Mouse (Mus musculus) midbrain, embryonic 12.5 days (tissue): ENCODE results near the gene 1700011L22Rik. TPM values are rescaled to one million over a fixed set of nuclear protein-coding genes. Genes with fewer than 3 reads are reported as not detected.

Experiments used
- ATAC-seq: fragments of 200-750 bp; cut with Nextera tagmentation; 2 replicates; pipeline ENCODE4 v1.8.0; 2017; ENCODE audit warnings: low read depth, moderate TSS enrichment, moderate library complexity; ENCODE audit not compliant: low FRiP score
- H3K27ac ChIP-seq: fragments of 300-500 bp; sonication (generic); replicated peaks from 2 replicates; pipeline ENCODE4 v1.5.1; 2016; ENCODE audit warnings: mild to moderate bottlenecking
- H3K27me3 ChIP-seq: fragments of 300-500 bp; sonication (generic); 2 replicates; pipeline ENCODE4 v1.6.1; 2016; ENCODE audit warnings: mild to moderate bottlenecking
- H3K36me3 ChIP-seq: fragments of 300-500 bp; sonication (generic); 2 replicates; pipeline ENCODE4 v1.6.1; 2016
- H3K4me1 ChIP-seq: fragments of 300-500 bp; sonication (generic); 2 replicates; pipeline ENCODE4 v1.6.1; 2016
- H3K4me2 ChIP-seq: fragments of 300-500 bp; sonication (generic); replicated peaks from 2 replicates; pipeline ENCODE4 v1.6.1; 2016; ENCODE audit warnings: mild to moderate bottlenecking, moderate library complexity
- H3K4me3 ChIP-seq: fragments of 300-500 bp; sonication (generic); 2 replicates; pipeline ENCODE4 v1.5.1; 2016; ENCODE audit warnings: mild to moderate bottlenecking
- H3K9ac ChIP-seq: fragments of 300-500 bp; sonication (generic); replicated peaks from 2 replicates; pipeline ENCODE4 v1.6.1; 2016; ENCODE audit warnings: mild to moderate bottlenecking, moderate library complexity
- H3K9me3 ChIP-seq: fragments of 300-500 bp; sonication (generic); 2 replicates; pipeline ENCODE4 v1.6.1; 2016; ENCODE audit warnings: mild to moderate bottlenecking
- WGBS: fragments of 180-500 bp; shearing (Covaris S2); methylation state at CpG from one replicate; pipeline ENCODE4 v1.1.7; 2016; 5-methylcytosine and 5-hydroxymethylcytosine counted together
- polyA plus RNA-seq: library from polyadenylated mRNA; unstranded; fragments of >200 nt; fragmentation: Nextera tagmentation; extraction: Ambion mirVana; gene quantifications from 2 replicates; pipeline ENCODE4 v1.2.1, GENCODE M21; 2016

Gene 1700011L22Rik
- polyA plus RNA-seq: not detected in 2 replicates

GRCm38 (mm10) chr8:79248470-79248869 is at the start of gene 1700011L22Rik:
TSS of gene 1700011L22Rik (minus strand) at chr8:79248570.
- Histone ChIP-seq H3K27me3 (no peaks in the 10 kb centered on the region), H3K9me3 (no peaks in the 10 kb centered on the region), H3K9ac (no peak within 1 kb of the TSS), H3K36me3 (no peaks in the 10 kb centered on the region), H3K4me1 (no peaks in the 10 kb centered on the region), H3K4me2 (no peak within 1 kb of the TSS), H3K4me3 (no peak within 1 kb of the TSS), H3K27ac (no peak within 1 kb of the TSS)
- WGBS: 93% methylated on average over 6 of the region's 6 CpGs
- no peak for ATAC-seq

DNA sequence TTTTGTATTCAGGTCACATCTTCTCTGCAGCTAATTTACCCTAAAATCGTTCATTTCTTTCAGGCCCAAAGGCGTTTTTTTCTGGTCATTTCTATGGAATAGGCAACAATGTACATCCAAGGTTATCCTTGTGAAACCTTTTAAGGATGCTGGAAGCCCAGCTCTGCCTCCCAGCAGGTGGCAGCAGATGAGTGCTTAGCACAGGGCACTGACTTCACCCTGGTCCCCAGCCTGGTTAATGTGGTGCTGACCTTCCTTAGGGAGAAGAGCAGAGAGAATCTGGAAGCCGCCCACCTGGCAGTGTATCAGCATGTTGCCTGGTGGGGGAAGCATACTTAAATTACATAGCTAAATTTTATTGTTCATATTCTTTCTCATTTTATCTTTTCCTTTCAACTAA is 49.4 kb upstream of the 1700011L22Rik start:
- WGBS: 50% methylated on average over 3 of the region's 3 CpGs

GRCm38 (mm10) chr8:79295276-79296105 is 47.1 kb upstream of the 1700011L22Rik start:
- H3K4me1 ChIP-seq: peaks cover 18% of the 10 kb centered on the region
- no peaks in the 10 kb centered on the region for H3K9me3 ChIP-seq
- no peak for ATAC-seq
- 16% methylated on average over 18 of the region's 18 CpGs for WGBS
- H3K27me3 ChIP-seq: no peaks in the 10 kb centered on the region
- H3K27ac ChIP-seq: peak overlapping the region; percentile 93
- H3K4me2 ChIP-seq: peak overlapping the region; percentile 80
- H3K4me3 ChIP-seq: peak overlapping the region; percentile 71
- peak overlapping the region; percentile 77 for H3K9ac ChIP-seq
- H3K36me3 ChIP-seq: no peaks in the 10 kb centered on the region

More for the DNA sequence above, 49.4 kb upstream of the 1700011L22Rik start:
- no peak overlapping the region for H3K9ac ChIP-seq
- no peak overlapping the region for H3K4me2 ChIP-seq
- no peaks in the 10 kb centered on the region for H3K27me3 ChIP-seq
- H3K27ac ChIP-seq: no peak overlapping the region
- H3K9me3 ChIP-seq: no peaks in the 10 kb centered on the region
- ATAC-seq: no peak
- H3K4me1 ChIP-seq: peaks cover 18% of the 10 kb centered on the region
- no peaks in the 10 kb centered on the region for H3K36me3 ChIP-seq
- H3K4me3 ChIP-seq: no peak overlapping the region

- H3K4me2 ChIP-seq: peak within 1 kb of the TSS; percentile 80
- H3K9ac ChIP-seq: peak within 1 kb of the TSS; percentile 77
- peak within 1 kb of the TSS; percentile 71 for H3K4me3 ChIP-seq
- ATAC-seq: peak; percentile 98
- H3K4me1 ChIP-seq: peaks cover 18% of the 10 kb centered on the region
- 1% methylated on average over 68 of the region's 74 CpGs for WGBS
- peak within 1 kb of the TSS; percentile 93 for H3K27ac ChIP-seq
- H3K27me3 ChIP-seq: no peaks in the 10 kb centered on the region
- no peaks in the 10 kb centered on the region for H3K36me3 ChIP-seq
- H3K9me3 ChIP-seq: no peaks in the 10 kb centered on the region
Measured at GRCm38 (mm10) chr8:79294610-79295275, 46.4 kb upstream of the 1700011L22Rik start, which contains the start of gene Mmaa. TSS of gene Mmaa (minus strand) at chr8:79294937.

DNA sequence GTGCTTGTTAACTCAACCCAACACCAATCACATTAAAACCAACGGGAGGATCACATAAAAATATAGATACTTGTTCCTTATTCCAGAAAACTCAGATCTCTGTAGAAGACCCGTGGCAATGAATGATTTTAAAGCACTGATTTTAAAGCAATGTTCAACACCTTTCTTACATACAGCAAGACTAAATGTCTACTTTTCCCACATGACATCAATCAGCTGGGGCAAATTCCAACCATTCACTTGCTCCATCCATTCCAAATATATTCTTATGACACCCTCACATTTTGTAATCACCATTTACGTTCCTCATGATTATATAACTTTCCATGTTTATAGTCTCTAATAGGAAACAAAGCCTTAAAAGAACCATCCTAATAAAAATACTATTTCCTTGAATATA is 45.5 kb upstream of the 1700011L22Rik start:
- no peaks in the 10 kb centered on the region for H3K27me3 ChIP-seq
- WGBS: 77% methylated on average over 3 of the region's 3 CpGs
- H3K9ac ChIP-seq: peak overlapping the region; percentile 52
- H3K9me3 ChIP-seq: no peaks in the 10 kb centered on the region
- ATAC-seq: no peak
- no peaks in the 10 kb centered on the region for H3K36me3 ChIP-seq
- H3K4me2 ChIP-seq: peak overlapping the region; percentile 80
- peak overlapping the region; percentile 71 for H3K4me3 ChIP-seq
- H3K27ac ChIP-seq: no peak overlapping the region
- H3K4me1 ChIP-seq: peaks cover 18% of the 10 kb centered on the region

GRCm38 (mm10) chr8:79292712-79293264 is 44.4 kb upstream of the 1700011L22Rik start:
- ATAC-seq: no peak
- H3K4me1 ChIP-seq: peaks cover 18% of the 10 kb centered on the region
- H3K27ac ChIP-seq: no peak overlapping the region
- H3K4me2 ChIP-seq: peak overlapping the region; percentile 80; the same call in 1 of the 2 replicates
- no peaks in the 10 kb centered on the region for H3K36me3 ChIP-seq
- H3K9ac ChIP-seq: no peak overlapping the region
- 86% methylated on average over 3 of the region's 3 CpGs for WGBS
- H3K4me3 ChIP-seq: no peak overlapping the region
- H3K27me3 ChIP-seq: no peaks in the 10 kb centered on the region
- H3K9me3 ChIP-seq: no peaks in the 10 kb centered on the region

GRCm38 (mm10) chr8:79289592-79289991 is 41.2 kb upstream of the 1700011L22Rik start:
- no peak overlapping the region for H3K4me3 ChIP-seq
- no peaks in the 10 kb centered on the region for H3K36me3 ChIP-seq
- 83% methylated on average over 5 of the region's 5 CpGs for WGBS
- no peak for ATAC-seq
- no peak overlapping the region for H3K27ac ChIP-seq
- H3K4me2 ChIP-seq: no peak overlapping the region
- no peaks in the 10 kb centered on the region for H3K27me3 ChIP-seq
- H3K9ac ChIP-seq: no peak overlapping the region
- H3K4me1 ChIP-seq: peaks cover 10% of the 10 kb centered on the region
- H3K9me3 ChIP-seq: no peaks in the 10 kb centered on the region

GRCm38 (mm10) chr8:79288681-79289080 is 40.3 kb upstream of the 1700011L22Rik start:
- 67% methylated on average over 2 of the region's 2 CpGs for whole genome bisulfite sequencing
- H3K4me2 ChIP-seq: no peak overlapping the region
- ATAC-seq: no peak

GRCm38 (mm10) chr8:79288250-79288649 is 39.9 kb upstream of the 1700011L22Rik start:
- no peaks in the 10 kb centered on the region for H3K36me3 ChIP-seq
- no peaks in the 10 kb centered on the region for H3K9me3 ChIP-seq
- H3K4me3 ChIP-seq: no peak overlapping the region
- 84% methylated on average over 4 of the region's 4 CpGs for WGBS
- H3K9ac ChIP-seq: no peak overlapping the region
- ATAC-seq: no peak
- no peak overlapping the region for H3K4me2 ChIP-seq
- no peak overlapping the region for H3K27ac ChIP-seq
- H3K4me1 ChIP-seq: peaks cover 3% of the 10 kb centered on the region
- H3K27me3 ChIP-seq: no peaks in the 10 kb centered on the region

More at GRCm38 (mm10) chr8:79288681-79289080, 40.3 kb upstream of the 1700011L22Rik start:
- H3K9ac ChIP-seq: no peak overlapping the region
- no peaks in the 10 kb centered on the region for H3K36me3 ChIP-seq
- H3K27me3 ChIP-seq: no peaks in the 10 kb centered on the region
- no peak overlapping the region for H3K27ac ChIP-seq
- H3K4me1 ChIP-seq: peaks cover 7% of the 10 kb centered on the region
- no peaks in the 10 kb centered on the region for H3K9me3 ChIP-seq
- H3K4me3 ChIP-seq: no peak overlapping the region

- Histone ChIP-seq H3K9ac (no peak overlapping the region), H3K4me3 (no peak overlapping the region), H3K9me3 (no peaks in the 10 kb centered on the region), H3K4me1 (no peaks in the 10 kb centered on the region), H3K36me3 (0 out of 2 replicates have a peak, but pooled peaks cover 4% of the 10 kb centered on the region), H3K4me2 (no peak overlapping the region), H3K27ac (no peak overlapping the region), H3K27me3 (no peaks in the 10 kb centered on the region)
- WGBS: 98% methylated on average over 3 of the region's 3 CpGs
- ATAC-seq: no peak
Measured at GRCm38 (mm10) chr8:79286424-79286823, 38.1 kb upstream of the 1700011L22Rik start.

GRCm38 (mm10) chr8:79284626-79285025 is 36.3 kb upstream of the 1700011L22Rik start:
- peaks cover 11% of the 10 kb centered on the region; the same call in 1 of the 2 replicates for H3K36me3 ChIP-seq
- H3K9ac ChIP-seq: no peak overlapping the region
- 91% methylated on average over 3 of the region's 3 CpGs for WGBS
- H3K4me1 ChIP-seq: no peaks in the 10 kb centered on the region
- H3K27ac ChIP-seq: no peak overlapping the region
- H3K27me3 ChIP-seq: no peaks in the 10 kb centered on the region
- no peaks in the 10 kb centered on the region for H3K9me3 ChIP-seq
- H3K4me2 ChIP-seq: no peak overlapping the region
- no peak overlapping the region for H3K4me3 ChIP-seq
- no peak for ATAC-seq
